Mouse (Mus musculus) heart, postnatal 14 days (tissue): ENCODE measurements around the gene Anks1b. TPM values are rescaled to one million over a fixed set of nuclear protein-coding genes. Genes with fewer than 3 reads are reported as not detected.

Source experiments
- DNase-seq, 2 experiments: peaks; one replicate each; pipeline ENCODE4 v3.0.0; 2021 to 2022
- intact Hi-C: fragments of 180-260 bp; cut with DNase I; formaldehyde crosslinking; loops from one replicate; pipeline ENCODE4 v1.15.1; 2025
- long read RNA-seq, 2 experiments: library from polyadenylated mRNA; stranded (forward); transcript quantifications; one replicate each; pipeline ENCODE4 v2.0.0; 2021
- total RNA-seq, 2 experiments: library from RNA; stranded (reverse); gene quantifications; 2 replicates each; pipeline ENCODE4 v1.2.3; 2021

Gene Anks1b
- total RNA-seq, result under 1 TPM; 0.41 to 0.49 TPM
- long read RNA-seq, experiment 1, partial matches to known transcripts, result 0 of 9 reads
- long read RNA-seq, experiment 1, other reads (novel, unspliced or antisense), result 9 of 9 reads
- long read RNA-seq, experiment 2, partial matches to known transcripts, result 0 of 8 reads
- long read RNA-seq, experiment 2, other reads (novel, unspliced or antisense), result 8 of 8 reads

- intact Hi-C loops, result no loop called here
- DNase-seq, result peak; percentile 21 to 23
These were observed at the start of gene Anks1b for GRCm38 (mm10) chr10:89873146-89873950. Anks1b (plus strand) TSS chr10:89873509.

DNA sequence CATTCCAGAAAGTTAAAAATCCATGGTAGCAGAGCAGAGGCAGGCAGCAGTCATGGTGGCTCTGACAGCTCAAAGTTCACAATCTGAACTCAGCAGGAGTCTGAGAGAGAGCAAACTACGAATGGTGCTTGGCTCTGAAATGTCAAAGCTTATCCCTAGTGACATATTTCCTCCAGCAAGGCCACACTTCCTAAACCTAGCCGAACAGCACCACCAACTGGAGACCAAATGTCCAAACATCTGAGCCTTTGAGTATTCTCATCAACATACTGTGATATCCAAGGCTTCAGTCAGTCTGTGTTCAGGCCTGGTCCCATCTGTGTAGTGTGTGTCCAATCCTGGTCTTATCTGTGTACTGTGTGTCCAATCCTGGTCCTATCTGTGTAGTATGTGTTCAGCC, 49.4 kb upstream of the Anks1b start:
- peak; percentile 42 to 49 for DNase-seq
- intact Hi-C loops, result loop anchor here (2.0 to 10.0 kb wide), 3 partner anchors 87 to 362 kb away; no protein-coding TSS in a partner anchor

DNA sequence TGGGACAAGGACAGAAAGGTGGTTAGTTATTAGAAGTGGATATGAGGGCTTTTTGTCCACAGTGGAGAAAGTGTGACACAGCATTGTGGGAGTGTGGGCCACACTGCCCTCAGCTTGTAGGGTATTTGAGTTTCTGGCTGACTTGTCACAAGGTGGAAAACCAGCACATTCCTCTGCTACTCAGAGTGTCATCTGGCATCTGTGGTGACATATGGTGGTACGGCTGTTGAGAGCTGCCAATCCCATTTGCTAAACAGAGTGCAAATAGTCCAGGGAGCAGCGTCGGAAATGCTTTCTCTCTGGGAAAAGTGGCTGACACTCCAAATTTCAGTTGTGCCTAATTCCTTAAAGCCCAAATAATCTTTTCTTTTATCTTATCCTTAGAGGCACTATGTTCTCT, 46.4 kb upstream of the Anks1b start:
- intact Hi-C loops, result loop anchor here (10.0 kb wide), 1 partner anchor 182 kb away; no protein-coding TSS in a partner anchor

DNA sequence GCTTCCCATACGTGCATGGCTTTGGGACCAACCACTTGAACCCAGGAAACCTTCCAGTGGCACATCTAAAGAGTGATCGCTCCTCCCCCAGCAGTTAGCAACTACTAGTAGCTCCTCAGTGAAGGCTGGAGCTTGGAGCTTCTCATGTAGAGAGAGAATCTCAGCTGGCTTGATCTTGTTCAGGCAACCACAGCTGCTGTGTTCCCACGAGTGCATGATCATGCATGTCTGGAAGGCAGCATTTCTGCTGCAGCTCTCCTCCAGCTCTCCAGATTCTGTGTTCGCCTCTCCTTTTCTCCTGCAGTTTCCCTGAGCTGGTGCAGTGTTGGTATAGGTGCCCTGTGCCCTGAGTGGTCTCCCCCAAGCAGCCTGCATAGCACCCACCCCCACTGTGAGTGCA, 41.0 kb upstream of the Anks1b start:
- intact Hi-C loops, result no loop called here

More for the DNA sequence above, 46.4 kb upstream of the Anks1b start:
- DNase-seq, result no peak

DNA sequence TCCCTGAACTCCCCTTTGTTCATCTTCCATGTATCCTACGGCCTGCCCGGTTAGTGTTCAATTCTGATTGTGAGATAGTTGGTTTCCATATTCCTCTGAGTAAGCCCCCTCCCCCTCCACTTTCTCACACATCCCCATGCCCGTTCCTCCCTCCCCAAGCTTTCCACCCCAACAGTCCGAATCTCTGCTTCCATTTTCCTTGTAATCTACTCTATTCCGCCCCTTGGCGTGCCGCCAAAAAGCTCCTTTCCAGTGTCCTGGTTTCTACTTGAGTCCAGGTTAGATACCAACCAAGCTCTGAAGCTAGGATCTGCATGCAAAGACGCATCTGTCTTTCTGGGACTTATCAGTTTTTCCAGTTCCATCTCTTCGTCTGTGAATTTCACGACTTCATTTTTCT, 40.1 kb upstream of the Anks1b start:
- intact Hi-C loops, result no loop called here
- peak; percentile 6 to 12 for DNase-seq

More for the DNA sequence above, 41.0 kb upstream of the Anks1b start:
- DNase-seq, result no peak

DNA sequence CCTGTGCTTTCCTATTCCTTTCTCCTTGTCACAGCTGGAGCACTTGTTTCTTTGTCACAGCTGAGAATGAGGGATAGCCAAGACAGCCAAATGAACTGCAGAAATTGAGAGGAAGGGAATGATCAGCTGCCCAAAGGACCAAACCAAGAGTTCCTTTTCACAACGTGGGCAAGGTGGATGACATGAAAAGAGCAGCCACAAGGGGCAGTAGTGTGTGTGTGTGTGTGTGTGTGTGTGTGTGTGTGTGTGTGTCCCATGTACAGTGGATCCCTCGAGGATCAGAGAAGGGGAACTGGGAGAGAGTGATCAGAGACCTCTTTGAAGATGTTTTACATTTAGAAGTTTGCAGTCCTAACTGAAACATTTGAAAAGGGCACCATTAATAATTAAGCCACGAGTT, 35.8 kb upstream of the Anks1b start:
- no peak for DNase-seq
- intact Hi-C loops, result no loop called here

- no peak for DNase-seq
- intact Hi-C loops, result no loop called here
These were observed 34.5 kb upstream of the Anks1b start for GRCm38 (mm10) chr10:89838834-89839233.

DNA sequence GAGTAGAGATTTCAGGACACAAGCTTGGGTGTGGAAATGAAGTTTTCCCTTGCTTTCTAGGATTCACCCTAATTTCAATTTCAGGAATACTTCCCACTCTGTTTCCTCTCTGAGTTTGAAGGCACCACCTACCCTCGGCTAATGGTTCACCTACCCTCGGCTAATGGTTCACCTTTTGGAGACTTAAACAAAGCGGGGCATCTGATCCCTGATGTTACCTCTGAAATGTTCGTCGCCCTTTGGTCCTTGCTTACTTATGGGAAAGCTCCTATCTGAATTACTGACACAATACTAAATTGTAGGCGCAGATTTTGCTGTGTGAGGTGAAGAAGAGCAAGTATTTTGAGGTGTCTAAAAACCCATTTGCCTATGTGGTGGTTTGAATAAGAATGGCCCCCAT, 22.4 kb upstream of the Anks1b start:
- DNase-seq, result no peak
- intact Hi-C loops, result no loop called here

DNA sequence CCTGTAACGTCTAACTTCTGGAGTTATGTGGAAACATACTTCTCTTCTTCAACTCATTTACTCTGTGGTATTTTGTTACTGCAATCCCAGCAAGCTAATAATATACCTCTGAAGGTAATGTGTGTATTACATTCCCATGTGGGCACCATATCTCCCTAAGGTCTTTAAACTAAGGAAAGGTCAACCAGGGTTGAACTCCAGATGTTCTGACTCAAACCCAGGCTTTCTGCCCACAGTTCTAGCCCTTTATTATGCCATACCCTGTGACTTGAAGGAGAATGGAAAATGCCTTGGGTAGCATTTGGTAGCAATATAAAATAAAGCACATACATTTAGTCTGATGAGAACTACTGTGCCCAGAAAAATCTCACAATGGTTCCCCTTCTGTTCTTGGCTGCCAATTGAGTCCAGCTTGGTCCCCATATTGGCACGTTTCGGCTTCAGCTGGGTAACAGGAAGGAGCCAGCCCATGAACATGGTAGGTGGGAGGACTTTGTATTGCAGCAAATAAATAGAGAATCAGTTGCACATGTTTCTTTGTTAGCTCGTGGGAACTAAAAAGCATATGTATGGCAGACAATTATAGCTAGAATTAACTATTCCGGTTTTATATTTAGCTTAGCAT, 17.9 kb upstream of the Anks1b start:
- intact Hi-C loops, result no loop called here

GRCm38 (mm10) chr10:89856286-89856685, 17.0 kb upstream of the Anks1b start:
- no peak for DNase-seq
- intact Hi-C loops, result no loop called here

More for the DNA sequence above, 17.9 kb upstream of the Anks1b start:
- no peak for DNase-seq

GRCm38 (mm10) chr10:89868211-89868610, 5.1 kb upstream of the Anks1b start:
- DNase-seq, result no peak
- intact Hi-C loops, result no loop called here

DNA sequence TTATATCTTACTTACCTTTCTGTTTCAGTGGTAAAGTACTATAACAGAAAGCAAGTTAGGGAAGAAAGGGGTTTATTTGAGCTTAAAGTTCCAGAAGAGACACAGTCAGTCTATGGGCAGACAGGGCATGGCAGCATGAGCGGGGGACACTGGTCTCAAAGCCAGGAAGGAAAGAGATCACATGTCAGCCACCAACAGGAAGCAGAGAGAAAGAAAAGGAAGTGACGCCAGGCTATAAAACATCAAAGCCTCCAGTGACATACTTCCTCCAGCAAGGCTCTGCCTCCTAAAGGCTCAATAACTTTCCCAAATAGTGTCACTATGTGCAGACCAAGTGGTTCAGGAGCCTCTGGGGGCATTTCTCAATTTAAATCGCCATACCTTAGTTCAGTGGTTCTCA, 4.5 kb upstream of the Anks1b start:
- intact Hi-C loops, result no loop called here
- DNase-seq, result no peak

- intact Hi-C loops, result no loop called here
- DNase-seq, result peak in 1 of 2 experiments; percentile 14
These were observed 686 bp upstream of the Anks1b start for GRCm38 (mm10) chr10:89872501-89873145.

DNA sequence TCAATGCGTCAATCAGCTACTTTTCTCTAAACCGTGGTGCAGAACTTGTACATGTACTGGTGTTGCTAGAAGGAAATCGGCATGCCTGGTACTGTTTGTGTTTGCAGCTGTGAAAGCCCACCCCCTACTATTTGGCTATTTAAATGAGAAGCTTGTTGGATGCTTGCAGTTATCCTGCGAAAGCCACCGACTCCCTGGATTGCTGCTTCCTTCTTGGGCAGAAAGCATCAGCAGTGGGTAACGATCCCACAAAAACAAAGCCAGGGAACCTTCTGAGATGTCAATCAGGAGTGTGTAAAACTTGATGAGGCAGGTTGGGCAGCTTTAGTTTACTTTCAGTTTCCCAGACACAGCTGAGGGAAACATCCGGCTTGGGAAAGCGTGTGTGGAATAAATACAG, 727 bp downstream of the Anks1b start:
- DNase-seq, result no peak
- intact Hi-C loops, result no loop called here

GRCm38 (mm10) chr10:89883561-89883960, 10.3 kb downstream of the Anks1b start:
- intact Hi-C loops, result no loop called here
- DNase-seq, result no peak

- intact Hi-C loops, result no loop called here
- no peak for DNase-seq
These were observed 29.5 kb downstream of the Anks1b start for GRCm38 (mm10) chr10:89902720-89903337.

DNA sequence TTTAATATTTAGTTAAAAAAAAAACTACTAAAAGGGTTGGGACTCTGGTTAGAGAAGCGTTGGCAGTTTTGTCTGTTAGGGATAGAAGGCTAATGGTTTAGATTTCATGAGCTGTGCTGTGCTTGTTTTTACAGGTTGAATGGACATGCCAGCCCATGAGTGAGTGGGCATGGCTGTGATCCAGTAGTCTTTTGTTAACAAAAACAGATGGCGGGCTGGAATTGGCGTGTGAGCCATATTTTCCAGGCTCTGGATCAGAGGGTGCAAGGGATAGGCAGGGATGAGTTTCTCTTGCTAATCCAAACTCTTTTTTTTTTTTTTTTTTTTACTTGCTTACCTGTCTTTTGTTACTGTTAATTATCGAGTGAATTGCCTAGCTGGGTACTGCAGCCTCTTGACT, 38.6 kb downstream of the Anks1b start:
- DNase-seq, result no peak
- intact Hi-C loops, result no loop called here

DNA sequence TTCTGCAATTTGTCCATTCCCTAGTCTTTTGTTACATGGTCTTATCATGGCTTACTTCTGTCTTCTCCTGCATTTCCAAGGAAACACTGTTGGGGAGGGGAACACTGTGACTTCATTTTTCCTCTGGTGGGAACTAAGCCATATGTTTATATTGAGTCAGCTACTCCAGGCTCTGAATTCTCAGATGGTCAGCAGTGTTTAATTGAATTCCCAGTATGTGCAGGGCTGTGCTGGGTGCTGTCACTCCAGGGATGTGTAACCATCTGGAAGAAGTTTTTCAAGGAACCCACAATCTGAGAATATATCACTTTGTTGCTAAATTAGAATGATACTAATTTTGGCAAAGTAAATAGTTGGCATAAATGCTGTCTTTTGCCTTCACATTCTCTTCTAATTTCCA, 39.9 kb downstream of the Anks1b start:
- intact Hi-C loops, result no loop called here
- DNase-seq, result no peak

- intact Hi-C loops, result no loop called here
- no peak for DNase-seq
These were observed 43.8 kb downstream of the Anks1b start for GRCm38 (mm10) chr10:89917141-89917540.

GRCm38 (mm10) chr10:89921965-89922364, 48.7 kb downstream of the Anks1b start:
- no peak for DNase-seq
- intact Hi-C loops, result no loop called here

DNA sequence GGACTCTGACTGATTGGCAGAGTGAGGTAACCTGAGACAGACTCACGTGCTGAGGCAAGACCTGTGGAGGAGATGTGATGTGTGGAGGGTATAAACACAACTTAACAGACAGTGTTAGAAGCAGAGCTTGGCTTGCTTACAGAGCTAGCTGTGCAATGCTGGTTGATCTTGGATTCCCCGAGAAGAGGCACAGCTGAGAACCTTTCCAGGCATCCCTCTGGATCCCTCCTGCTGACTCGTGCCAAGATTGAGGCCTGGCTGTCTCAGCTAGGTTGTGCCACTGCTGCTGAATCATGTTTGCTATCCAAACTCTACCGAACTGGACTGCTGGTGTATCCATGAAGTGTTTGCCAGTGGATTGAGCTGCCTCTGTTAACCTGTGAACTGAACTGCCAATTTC, 68.9 kb downstream of the Anks1b start:
- intact Hi-C loops, result no loop called here
- no peak for DNase-seq
